Mouse (Mus musculus): ENCODE measurements around the gene Tuba8. TPM values are rescaled to one million over a fixed set of nuclear protein-coding genes. Genes with fewer than 3 reads are reported as not detected.
A peak's percentile ranks its signal among the peaks of the same experiment; 100 is the strongest.

Tuba8 gene
- polyA plus RNA-seq, 1 experiment from 2014 or later: 6.7 TPM

DNA sequence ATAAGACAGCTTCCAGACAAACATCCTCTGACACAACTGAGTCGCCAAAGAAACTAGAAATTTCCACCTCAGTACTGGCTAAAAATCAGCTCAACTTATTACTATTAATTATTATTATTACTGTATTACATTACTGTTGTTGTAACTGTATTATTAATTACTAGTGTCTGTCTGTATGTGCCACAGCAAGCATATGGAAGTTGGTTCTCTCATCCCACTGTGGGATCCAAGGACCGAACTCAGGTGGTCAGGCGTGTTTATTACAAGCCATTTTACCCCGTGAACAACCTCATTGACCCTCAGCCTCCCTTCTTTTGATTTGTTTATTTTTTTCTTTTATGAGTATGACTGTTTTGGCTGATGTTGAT lies 61.2 kb downstream of the Tuba8 start:
- Histone ChIP-seq H3K4me3 (replicated peaks) (peak overlapping the region; percentile 51), H3K9me3 (replicated peaks) (no peaks in the 10 kb centered on the region), H3K36me3 (no peaks in the 10 kb centered on the region), H3K27me3 (no peaks in the 10 kb centered on the region), H3K9ac (no peak overlapping the region), H3K4me2 (replicated peaks) (peak overlapping the region; percentile 60; the same call in 1 of the 2 replicates), H3K4me1 (no peaks in the 10 kb centered on the region), H3K27ac (replicated peaks) (no peak overlapping the region)
- WGBS: 11% methylated on average over 4 of the region's 4 CpGs
- no peak for ATAC-seq (ENCODE audit: insufficient number of reproducible peaks, low FRiP score, low TSS enrichment, low read depth)

DNA sequence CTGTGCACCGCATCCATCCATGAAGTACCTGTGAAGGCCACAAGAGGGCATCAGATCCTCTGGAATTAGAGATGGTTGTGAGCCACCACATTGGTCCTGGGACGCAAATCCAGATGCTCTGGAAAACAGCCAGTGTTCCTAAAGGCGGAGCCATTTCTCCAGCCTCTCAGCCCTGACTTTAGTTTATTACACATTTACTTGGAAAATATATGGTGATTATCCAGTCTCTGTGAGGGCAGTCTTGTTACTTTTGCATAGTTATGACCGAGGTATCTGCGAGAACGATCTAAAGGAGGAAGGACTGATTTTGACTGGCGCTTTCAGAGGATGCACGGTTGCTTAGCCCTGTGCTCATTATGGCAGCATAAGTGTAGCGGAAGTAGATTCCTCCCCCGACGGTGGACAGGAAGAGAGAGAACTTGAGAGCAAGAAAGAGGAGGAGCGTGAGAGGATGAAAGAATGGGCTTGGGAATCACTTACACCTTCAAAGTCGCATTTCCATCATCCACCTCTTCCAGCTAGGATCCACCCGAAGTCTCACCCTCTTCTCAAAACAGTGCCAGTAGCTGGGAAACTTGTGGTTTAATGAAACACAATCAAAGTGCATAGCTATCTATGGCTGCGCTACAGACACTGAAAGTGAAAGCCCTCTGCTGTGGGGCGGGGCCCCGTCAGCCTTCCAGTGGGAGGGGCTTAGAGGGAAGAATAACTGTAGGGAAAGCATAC lies 61.7 kb downstream of the Tuba8 start:
- Histone ChIP-seq H3K36me3 (no peaks in the 10 kb centered on the region), H3K9me3 (replicated peaks) (no peaks in the 10 kb centered on the region), H3K4me1 (no peaks in the 10 kb centered on the region), H3K4me3 (replicated peaks) (peak overlapping the region; percentile 51), H3K27me3 (no peaks in the 10 kb centered on the region), H3K4me2 (replicated peaks) (peak overlapping the region; percentile 60), H3K27ac (replicated peaks) (peak overlapping the region; percentile 84), H3K9ac (no peak overlapping the region)
- 11% methylated on average over 17 of the region's 17 CpGs for WGBS
- peak; percentile 83 for ATAC-seq (ENCODE audit: insufficient number of reproducible peaks, low FRiP score, low TSS enrichment, low read depth)

DNA sequence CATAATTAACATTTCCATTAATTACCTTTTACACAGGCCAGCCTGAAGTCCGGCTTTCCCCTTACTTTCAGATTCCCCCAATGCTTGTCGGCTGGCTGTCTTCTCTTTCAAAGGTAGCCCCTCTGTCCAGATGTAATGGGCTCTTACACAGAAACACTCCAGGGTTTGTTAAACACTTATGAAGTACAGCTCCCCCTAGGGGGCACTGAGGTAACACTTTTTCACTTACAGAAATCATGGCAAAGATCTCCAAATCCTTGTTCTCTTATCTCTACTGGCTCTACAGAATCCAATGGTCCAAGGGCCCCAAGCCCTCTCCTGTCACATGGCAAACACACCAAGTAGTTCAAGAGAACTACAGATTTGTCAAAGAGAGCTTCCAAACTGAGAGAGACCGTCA lies 63.9 kb downstream of the Tuba8 start:
- Histone ChIP-seq H3K4me3 (replicated peaks) (no peak overlapping the region), H3K27ac (replicated peaks) (no peak overlapping the region), H3K9ac (no peak overlapping the region), H3K9me3 (replicated peaks) (no peaks in the 10 kb centered on the region), H3K4me1 (no peaks in the 10 kb centered on the region), H3K36me3 (no peaks in the 10 kb centered on the region), H3K27me3 (no peaks in the 10 kb centered on the region), H3K4me2 (replicated peaks) (no peak overlapping the region)
- WGBS: 78% methylated on average over 3 of the region's 3 CpGs
- ATAC-seq (ENCODE audit: insufficient number of reproducible peaks, low FRiP score, low TSS enrichment, low read depth): no peak

Other genes with a start within 250 kb of the Tuba8 start
- gene Mical3, start 79.7 kb upstream of the Tuba8 start, polyA plus RNA-seq (2015; fragmentation: Nextera tagmentation; extraction: Ambion mirVana): 11.5 and 14.1 TPM in 2 replicates
- 11.3 and 12.5 TPM in 2 replicates for gene Pex26, start 27.0 kb upstream of the Tuba8 start, polyA plus RNA-seq (2015; fragmentation: Nextera tagmentation; extraction: Ambion mirVana)
- 3.7 and 5.3 TPM in 2 replicates for gene Usp18, start 35.2 kb downstream of the Tuba8 start, polyA plus RNA-seq (2015; fragmentation: Nextera tagmentation; extraction: Ambion mirVana)
- 1.8 and 2.2 TPM in 2 replicates for gene Slc6a13, start 89.5 kb downstream of the Tuba8 start, polyA plus RNA-seq (2015; fragmentation: Nextera tagmentation; extraction: Ambion mirVana)
- gene Slc6a12, start 132.4 kb downstream of the Tuba8 start, polyA plus RNA-seq (2015; fragmentation: Nextera tagmentation; extraction: Ambion mirVana): not detected in 2 replicates